Mouse (Mus musculus): ENCODE measurements around the gene Slc5a5. TPM values are rescaled to one million over a fixed set of nuclear protein-coding genes. Genes with fewer than 3 reads are reported as not detected.

Gene Slc5a5
- polyA plus RNA-seq, 1 experiment = 3.0 TPM

DNA sequence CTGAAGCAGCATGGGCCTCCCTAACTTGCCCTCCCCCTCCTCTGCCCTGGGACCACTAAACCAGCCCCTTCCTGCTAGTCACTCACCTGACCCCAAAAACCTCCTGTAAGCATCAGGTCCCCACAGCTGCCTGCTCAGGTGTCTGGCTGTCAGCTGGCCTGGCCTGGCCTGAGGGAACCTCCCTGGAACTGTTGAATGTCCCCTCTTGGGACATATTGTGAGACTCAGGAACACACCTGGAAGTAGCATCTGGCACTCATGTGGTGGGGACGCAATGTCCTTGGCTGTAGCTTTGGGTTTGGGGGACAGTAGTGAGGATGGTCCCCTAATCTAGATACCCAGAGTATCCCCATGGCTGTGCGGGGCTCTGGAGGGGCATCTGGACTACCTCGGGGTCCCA, 58.5 kb downstream of the Slc5a5 start:
- Histone ChIP-seq H3K27me3 (ENCODE audit: control insufficient read depth, insufficient read depth, insufficient read length) (no peaks in the 10 kb centered on the region), H3K4me3 (no peak overlapping the region), H3ac (ENCODE audit: control insufficient read depth, insufficient read length) (no peak overlapping the region), H3K36me3 (ENCODE audit: control insufficient read depth, insufficient read depth) (no peaks in the 10 kb centered on the region), H3K4me2 (ENCODE audit: low read depth) (no peak overlapping the region), H3K79me2 (ENCODE audit: control insufficient read depth, insufficient read depth) (no peaks in the 10 kb centered on the region)
- TF ChIP-seq REST (IDR thresholded peaks at IDR 0.05; ENCODE audit: insufficient read depth, insufficient read length) = no peak
- no peak for TF ChIP-seq USF1 (IDR thresholded peaks at IDR 0.05; ENCODE audit: low read depth)
- TF ChIP-seq E2F4 (IDR thresholded peaks at IDR 0.05; ENCODE audit: insufficient read depth) = no peak
- TF ChIP-seq TCF12 (IDR thresholded peaks at IDR 0.05; ENCODE audit: insufficient read depth, poor library complexity, severe bottlenecking) = no peak
- no peak for TF ChIP-seq MYOG (IDR thresholded peaks at IDR 0.05; ENCODE audit: control insufficient read depth in 1 of 3, insufficient read depth in 1 of 3, insufficient read length in 2 of 3, low read depth in 2 of 3)
- no peak for TF ChIP-seq CEBPB (IDR thresholded peaks at IDR 0.05; ENCODE audit: insufficient read depth, poor library complexity, severe bottlenecking)
- TF ChIP-seq MYOD1 (IDR thresholded peaks at IDR 0.05; ENCODE audit: control insufficient read depth in 1 of 3, insufficient read length in 2 of 3, low read depth in 2 of 3) = no peak
- TF ChIP-seq POLR2A (IDR thresholded peaks at IDR 0.05; ENCODE audit: insufficient read length, low read depth) = no peak
- no peak for TF ChIP-seq MAX (IDR thresholded peaks at IDR 0.05; ENCODE audit: low read depth)
- TF ChIP-seq POLR2AphosphoS2 (IDR thresholded peaks at IDR 0.05; ENCODE audit: insufficient read length, low read depth) = no peak

DNA sequence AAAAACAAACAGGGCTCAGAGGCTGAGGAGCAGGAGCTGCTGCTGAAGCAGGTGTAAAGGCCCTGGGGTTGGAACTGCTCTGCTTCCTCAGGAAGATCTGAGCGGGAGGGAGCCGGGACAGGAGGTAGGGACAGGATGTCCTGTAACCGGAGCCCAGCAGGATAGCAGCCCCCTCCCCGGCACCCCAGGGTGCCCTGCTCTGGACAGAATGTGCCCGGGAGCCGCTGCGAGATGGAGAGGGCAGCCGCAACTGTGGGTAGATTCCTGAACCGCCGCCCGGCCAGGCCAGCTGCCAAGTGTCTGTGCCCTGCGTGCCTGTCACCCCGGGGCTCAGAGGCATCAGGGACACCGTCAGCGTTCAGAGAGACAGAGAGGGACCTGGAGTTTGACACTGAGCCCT, 59.0 kb downstream of the Slc5a5 start:
- TF ChIP-seq MYOG (IDR thresholded peaks at IDR 0.05; ENCODE audit: control insufficient read depth in 1 of 3, insufficient read depth in 1 of 3, insufficient read length in 2 of 3, low read depth in 2 of 3) (peak in 1 of 3 experiments; percentile 30), SRF (IDR thresholded peaks at IDR 0.05; ENCODE audit: control insufficient read depth, insufficient read length, low read depth) (no peak)
- no peaks in the 10 kb centered on the region for H3K27me3 ChIP-seq (ENCODE audit: control insufficient read depth, insufficient read depth, insufficient read length)
- no peaks in the 10 kb centered on the region for H3K36me3 ChIP-seq (ENCODE audit: control insufficient read depth, insufficient read depth)
- H3ac ChIP-seq (ENCODE audit: control insufficient read depth, insufficient read length) = no peak overlapping the region
- H3K4me3 ChIP-seq = no peak overlapping the region
- H3K79me2 ChIP-seq (ENCODE audit: control insufficient read depth, insufficient read depth) = no peaks in the 10 kb centered on the region
- peak overlapping the region; percentile 38 for H3K4me2 ChIP-seq (ENCODE audit: low read depth)

DNA sequence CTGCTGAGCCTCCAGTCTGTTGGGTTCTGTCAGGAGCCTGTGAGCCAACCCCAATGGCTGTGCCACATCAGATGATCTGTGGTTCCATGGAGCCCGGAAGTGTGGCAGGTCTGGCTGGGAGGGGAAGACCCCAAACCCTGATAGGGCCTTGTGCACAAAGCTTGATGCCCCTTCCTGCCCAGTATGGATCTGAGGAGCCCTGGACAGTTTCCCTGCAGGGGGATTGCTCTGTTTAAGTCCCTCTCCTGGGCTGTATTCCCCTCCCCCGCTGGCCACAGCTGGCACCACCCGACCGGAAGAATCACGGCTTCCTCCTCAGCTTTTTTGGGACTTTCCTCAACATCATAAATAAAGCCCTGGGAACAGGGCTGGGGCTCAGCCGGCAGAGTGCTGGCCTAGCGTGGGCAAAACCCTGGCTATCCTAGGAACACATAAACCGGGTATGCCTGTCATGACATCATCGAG, 59.5 kb downstream of the Slc5a5 start:
- TF ChIP-seq MAX (IDR thresholded peaks at IDR 0.05; ENCODE audit: low read depth) = no peak
- no peak for TF ChIP-seq POLR2A (IDR thresholded peaks at IDR 0.05; ENCODE audit: insufficient read length, low read depth)
- TF ChIP-seq SRF (IDR thresholded peaks at IDR 0.05; ENCODE audit: control insufficient read depth, insufficient read length, low read depth) = no peak
- no peak for TF ChIP-seq E2F4 (IDR thresholded peaks at IDR 0.05; ENCODE audit: insufficient read depth)
- TF ChIP-seq MYOG (IDR thresholded peaks at IDR 0.05; ENCODE audit: control insufficient read depth in 1 of 3, insufficient read depth in 1 of 3, insufficient read length in 2 of 3, low read depth in 2 of 3) = no peak
- no peak for TF ChIP-seq USF1 (IDR thresholded peaks at IDR 0.05; ENCODE audit: low read depth)
- TF ChIP-seq POLR2AphosphoS2 (IDR thresholded peaks at IDR 0.05; ENCODE audit: insufficient read length, low read depth) = no peak
- no peak for TF ChIP-seq MYOD1 (IDR thresholded peaks at IDR 0.05; ENCODE audit: control insufficient read depth in 1 of 3, insufficient read length in 2 of 3, low read depth in 2 of 3)
- no peak for TF ChIP-seq CEBPB (IDR thresholded peaks at IDR 0.05; ENCODE audit: insufficient read depth, poor library complexity, severe bottlenecking)
- no peak for TF ChIP-seq TCF3 (IDR thresholded peaks at IDR 0.05; ENCODE audit: insufficient read length, low read depth)
- no peak for TF ChIP-seq REST (IDR thresholded peaks at IDR 0.05; ENCODE audit: insufficient read depth, insufficient read length)
- no peak for TF ChIP-seq TCF12 (IDR thresholded peaks at IDR 0.05; ENCODE audit: insufficient read depth, poor library complexity, severe bottlenecking)
- Histone ChIP-seq H3ac (ENCODE audit: control insufficient read depth, insufficient read length) (no peak overlapping the region), H3K79me2 (ENCODE audit: control insufficient read depth, insufficient read depth) (no peaks in the 10 kb centered on the region), H3K36me3 (ENCODE audit: control insufficient read depth, insufficient read depth) (no peaks in the 10 kb centered on the region), H3K27me3 (ENCODE audit: control insufficient read depth, insufficient read depth, insufficient read length) (no peaks in the 10 kb centered on the region), H3K4me2 (ENCODE audit: low read depth) (peak overlapping the region; percentile 38), H3K4me3 (no peak overlapping the region)

Other genes with a start within 250 kb of the Slc5a5 start
- gene Pgpep1, start 232.4 kb downstream of the Slc5a5 start, polyA plus RNA-seq (2012; fragmentation: generic; extraction: Trizol) = 38.5 TPM
- 178 TPM for gene Lsm4, start 219.5 kb downstream of the Slc5a5 start, polyA plus RNA-seq (2012; fragmentation: generic; extraction: Trizol)
- 246 TPM for gene Jund, start 193.8 kb downstream of the Slc5a5 start, polyA plus RNA-seq (2012; fragmentation: generic; extraction: Trizol)
- gene Iqcn, start 189.3 kb downstream of the Slc5a5 start, polyA plus RNA-seq (2012; fragmentation: generic; extraction: Trizol) = 0.02 TPM
- gene Gm3336, start 174.2 kb downstream of the Slc5a5 start, polyA plus RNA-seq (2012; fragmentation: generic; extraction: Trizol) = 0.23 TPM
- gene Pde4c, start 169.0 kb downstream of the Slc5a5 start, polyA plus RNA-seq (2012; fragmentation: generic; extraction: Trizol) = 0.10 TPM
- gene Rab3a, start 138.1 kb downstream of the Slc5a5 start, polyA plus RNA-seq (2012; fragmentation: generic; extraction: Trizol) = 34.9 TPM
- 73.0 TPM for gene Mpv17l2, start 131.8 kb downstream of the Slc5a5 start, polyA plus RNA-seq (2012; fragmentation: generic; extraction: Trizol)
- gene Pik3r2, start 116.0 kb downstream of the Slc5a5 start, polyA plus RNA-seq (2012; fragmentation: generic; extraction: Trizol) = 130 TPM
- gene Mast3, start 87.7 kb downstream of the Slc5a5 start, polyA plus RNA-seq (2012; fragmentation: generic; extraction: Trizol) = 31.7 TPM
- gene Il12rb1, start 84.3 kb downstream of the Slc5a5 start, polyA plus RNA-seq (2012; fragmentation: generic; extraction: Trizol) = 6.5 TPM
- 5.8 TPM for gene Arrdc2, start 53.0 kb downstream of the Slc5a5 start, polyA plus RNA-seq (2012; fragmentation: generic; extraction: Trizol)
- 11.9 TPM for gene Kcnn1, start 29.5 kb downstream of the Slc5a5 start, polyA plus RNA-seq (2012; fragmentation: generic; extraction: Trizol)
- gene Ccdc124, start 18.8 kb downstream of the Slc5a5 start, polyA plus RNA-seq (2012; fragmentation: generic; extraction: Trizol) = 141 TPM
- gene Rpl18a, start 4.7 kb upstream of the Slc5a5 start, polyA plus RNA-seq (2012; fragmentation: generic; extraction: Trizol) = 5,695 TPM
- 62.0 TPM for gene Map1s, start 13.2 kb upstream of the Slc5a5 start, polyA plus RNA-seq (2012; fragmentation: generic; extraction: Trizol)